17 mouse cellular contexts compared by ENCODE assay signal in genomic region chr16:49781556-49782156, GRCm38 (mm10). TPM values are rescaled to one million over a fixed set of nuclear protein-coding genes. Genes with fewer than 3 reads are reported as not detected.
A peak's percentile ranks its signal among the peaks of the same experiment; 100 is the strongest.
DNase-seq lines count a peak whose midpoint lies in the region; ATAC-seq lines count a peak whose summit lies in the region.
"Had no signal": no experiment of that assay in that cellular context is flagged by ENCODE, and none has a peak within 500 bp of the region (broad histone marks: within the 10 kb centered on the region; RNA-seq: fewer than 3 reads in every experiment).

No protein-coding gene starts in this region.

- H3K27ac ChIP-seq in liver, embryonic 12.5 days = peak overlapping the region; percentile 3; the same call in 1 of the 2 replicates
- no peak overlapping the region for H3K27ac ChIP-seq in forebrain, embryonic 11.5 days (ENCODE audit: low read depth, low read length)
- H3K27ac ChIP-seq: intestine, embryonic 15.5 days; lung, embryonic 15.5 days; midbrain, embryonic 15.5 days; neural tube, embryonic 12.5 days had no signal

- no peaks in the 10 kb centered on the region for H3K27me3 ChIP-seq in liver, embryonic 12.5 days (replicated peaks)
- H3K27me3 ChIP-seq in megakaryocyte, embryonic 14.5 days (replicated peaks) = no peaks in the 10 kb centered on the region
- no peaks in the 10 kb centered on the region for H3K27me3 ChIP-seq in forebrain, embryonic 11.5 days (ENCODE audit: control insufficient read depth, insufficient read depth, low read length)
- H3K27me3 ChIP-seq: intestine, embryonic 15.5 days; lung, embryonic 15.5 days; midbrain, embryonic 15.5 days; neural tube, embryonic 12.5 days had no signal

- H3K4me2 ChIP-seq in liver, embryonic 12.5 days = no peak overlapping the region
- no peak overlapping the region for H3K4me2 ChIP-seq in forebrain, embryonic 11.5 days (ENCODE audit: low read depth, low read length, severe bottlenecking)
- H3K4me2 ChIP-seq: intestine, embryonic 15.5 days; lung, embryonic 15.5 days; midbrain, embryonic 15.5 days; neural tube, embryonic 12.5 days had no signal

- no peak overlapping the region for H3K9ac ChIP-seq in liver, embryonic 12.5 days
- H3K9ac ChIP-seq in forebrain, embryonic 11.5 days (ENCODE audit: low read length) = no peak overlapping the region
- H3K9ac ChIP-seq: intestine, embryonic 15.5 days; lung, embryonic 15.5 days; midbrain, embryonic 15.5 days; neural tube, embryonic 12.5 days had no signal

- no peaks in the 10 kb centered on the region for H3K36me3 ChIP-seq in liver, embryonic 12.5 days
- no peaks in the 10 kb centered on the region for H3K36me3 ChIP-seq in megakaryocyte, embryonic 14.5 days (replicated peaks; ENCODE audit: low read length)
- no peaks in the 10 kb centered on the region for H3K36me3 ChIP-seq in forebrain, embryonic 11.5 days (ENCODE audit: control insufficient read depth, insufficient read depth, low read length)
- H3K36me3 ChIP-seq: intestine, embryonic 15.5 days; lung, embryonic 15.5 days; midbrain, embryonic 15.5 days; neural tube, embryonic 12.5 days had no signal

- no peak for DNase-seq in liver
- DNase-seq in B cell, adult 2 months = peak; percentile 52 to 58
- DNase-seq in right cerebral cortex, postnatal 4 days = no peak
- DNase-seq in forebrain, embryonic 11.5 days (ENCODE audit: low spot score) = no peak
- DNase-seq in kidney, postnatal 4 days = no peak
- DNase-seq: cerebellum, adult 11 months; heart, postnatal 4 days; kidney, postnatal 25 days; left cerebral cortex, postnatal 4 days had no signal

- 14% methylated on average over 5 of the region's 5 CpGs for WGBS in liver, embryonic 12.5 days (ENCODE audit: insufficient replicate concordance)
- WGBS in forebrain, embryonic 11.5 days = 91% methylated on average over 5 of the region's 5 CpGs

- H3K4me1 ChIP-seq in liver, embryonic 12.5 days = peaks cover 48% of the 10 kb centered on the region
- H3K4me1 ChIP-seq in megakaryocyte, embryonic 14.5 days = peaks cover 49% of the 10 kb centered on the region
- no peaks in the 10 kb centered on the region for H3K4me1 ChIP-seq in forebrain, embryonic 11.5 days (replicated peaks; ENCODE audit: control insufficient read depth, insufficient read depth, low read length)
- H3K4me1 ChIP-seq: intestine, embryonic 15.5 days; lung, embryonic 15.5 days; midbrain, embryonic 15.5 days; neural tube, embryonic 12.5 days had no signal

- no peak overlapping the region for H3K4me3 ChIP-seq in liver, embryonic 12.5 days
- peak overlapping the region; percentile 81 for H3K4me3 ChIP-seq in megakaryocyte, embryonic 14.5 days (replicated peaks)
- no peak overlapping the region for H3K4me3 ChIP-seq in forebrain, embryonic 11.5 days (ENCODE audit: low read depth, low read length)
- H3K4me3 ChIP-seq: intestine, embryonic 15.5 days; lung, embryonic 15.5 days; midbrain, embryonic 15.5 days; neural tube, embryonic 12.5 days had no signal

- H3K9me3 ChIP-seq in liver, embryonic 12.5 days (replicated peaks) = no peaks in the 10 kb centered on the region
- no peaks in the 10 kb centered on the region for H3K9me3 ChIP-seq in megakaryocyte, embryonic 14.5 days
- no peaks in the 10 kb centered on the region for H3K9me3 ChIP-seq in forebrain, embryonic 11.5 days (ENCODE audit: control insufficient read depth, low read length)
- H3K9me3 ChIP-seq: intestine, embryonic 15.5 days; lung, embryonic 15.5 days; midbrain, embryonic 15.5 days; neural tube, embryonic 12.5 days had no signal

- ATAC-seq in liver, embryonic 12.5 days = no peak
- ATAC-seq in common myeloid progenitor, adult 5-6 weeks (replicated peaks; ENCODE audit: low read depth, poor library complexity, severe bottlenecking) = peak; percentile 73
- ATAC-seq in forebrain, embryonic 11.5 days (replicated peaks; ENCODE audit: low FRiP score) = no peak
- ATAC-seq: forebrain, embryonic 14.5 days; intestine, embryonic 15.5 days; midbrain, embryonic 15.5 days had no signal

RNA-seq across cellular contexts. Expression of gene Cd47, which starts 18.7 kb away (rescaled TPM):
- polyA plus RNA-seq in liver, embryonic 12.5 days (2016; fragmentation: Nextera tagmentation; extraction: Ambion mirVana) = 308 and 327 TPM in 2 replicates
- 237 and 246 TPM in 2 replicates for total RNA-seq in common myeloid progenitor, adult 5-6 weeks (2017)
- polyA plus RNA-seq in megakaryocyte, embryonic 14.5 days (2012; ENCODE audit: insufficient read depth, low replicate concordance) = 98.5 and 119 TPM in 2 replicates
- polyA plus RNA-seq in forebrain, embryonic 11.5 days (2014; fragmentation: Nextera tagmentation; extraction: Ambion mirVana) = 45.4 and 47.6 TPM in 2 replicates

Comparison
In these comparisons a context has a peak if more than half of its experiments do, and no peak if none do; other contexts are left out.
1. DNase-seq: peak in B cell, adult 2 months (2 of 2); none in liver (single experiment), right cerebral cortex, postnatal 4 days (single experiment), forebrain, embryonic 11.5 days (single experiment) and kidney, postnatal 4 days (0 of 2).